Mouse (Mus musculus) adrenal gland, adult 8-10 months (tissue): ENCODE data around the gene Fabp7. TPM values are rescaled to one million over a fixed set of nuclear protein-coding genes. Genes with fewer than 3 reads are reported as not detected.

Experiments
- DNase-seq: peaks from one replicate; pipeline ENCODE4 v3.0.0; 2022
- total RNA-seq, 4 experiments: library from RNA; stranded (reverse); gene quantifications; 2 replicates each; pipeline ENCODE4 v1.2.4; 2022

The Fabp7 gene
- total RNA-seq, 4 experiments from 2014 or later, result 0.59 to 1.3 (median 0.89) TPM

DNA sequence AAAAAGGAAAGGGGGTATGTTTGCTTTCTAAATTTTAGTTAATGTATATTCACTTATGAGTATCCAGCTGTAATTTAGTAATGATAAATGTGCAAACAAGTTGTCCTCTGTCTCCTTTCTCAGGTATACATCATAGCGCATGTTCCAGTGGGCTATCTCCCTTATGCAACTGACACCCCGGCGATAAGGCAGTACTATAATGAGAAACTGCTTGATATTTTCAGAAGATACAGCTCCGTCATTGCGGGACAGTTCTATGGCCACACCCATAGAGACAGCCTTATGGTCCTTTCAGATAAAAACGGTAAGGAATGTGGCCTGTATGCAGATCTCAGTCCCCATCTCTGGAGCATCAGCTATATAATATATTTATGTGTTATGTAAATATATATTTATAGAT lies 23.1 kb downstream of the Fabp7 start:
- DNase-seq, result no peak

GRCm38 (mm10) chr10:57812161-57812856 lies 27.6 kb downstream of the Fabp7 start:
- DNase-seq, result no peak

DNA sequence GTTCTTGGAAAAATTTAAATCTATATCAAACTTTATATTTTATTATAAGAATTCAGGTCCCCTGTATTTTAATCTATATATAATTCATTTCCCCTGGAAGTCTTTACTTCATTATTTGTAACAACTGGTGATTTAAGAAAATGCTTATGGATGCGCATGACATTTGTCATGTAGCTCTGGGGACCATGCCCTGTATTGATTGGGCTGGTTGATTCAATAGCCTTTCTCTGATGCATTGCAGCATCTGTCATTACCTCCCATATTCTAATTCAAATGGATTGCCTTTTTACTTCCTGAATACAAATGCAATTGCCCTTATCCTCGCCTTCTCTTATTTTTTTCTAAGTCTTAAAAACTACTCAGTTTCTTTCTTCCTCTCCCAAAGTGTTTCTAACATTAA lies 29.6 kb downstream of the Fabp7 start:
- DNase-seq, result no peak

DNA sequence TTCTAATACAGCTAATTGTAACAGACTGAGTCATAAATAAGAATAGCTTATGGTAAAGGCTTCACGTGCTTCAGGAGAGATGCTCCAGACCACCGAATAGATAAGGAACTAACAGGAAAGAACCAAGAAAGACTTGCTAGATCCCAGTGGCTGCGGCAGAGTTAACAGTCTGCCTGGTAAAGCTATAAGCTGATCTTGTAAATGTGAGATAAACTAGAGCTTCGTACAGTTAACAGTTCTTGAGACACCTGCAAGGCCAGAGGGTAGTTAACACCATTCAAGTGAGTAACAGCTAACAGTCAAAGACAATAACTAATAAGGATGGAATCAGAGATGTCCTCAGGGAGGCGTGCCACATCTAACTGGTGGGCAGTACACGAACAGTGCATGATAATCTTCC lies 31.2 kb downstream of the Fabp7 start:
- DNase-seq, result no peak

DNA sequence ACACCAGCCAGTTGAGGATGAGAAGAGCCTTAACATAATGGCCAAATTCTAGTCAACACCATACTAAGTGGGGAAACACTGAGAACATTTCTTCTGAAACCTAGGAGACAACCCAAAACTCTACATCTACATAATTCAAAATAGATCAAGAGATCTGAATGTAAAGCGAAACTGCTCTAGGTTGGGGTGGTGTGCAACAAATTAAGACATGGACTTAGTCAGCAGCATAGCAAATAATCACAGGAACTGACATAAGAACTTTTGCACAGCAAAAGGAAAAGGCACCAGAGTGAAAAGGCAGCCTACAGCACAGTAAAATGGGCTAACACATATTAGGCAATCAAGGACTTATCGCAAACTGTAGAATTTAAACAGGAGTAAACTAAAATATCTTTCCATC lies 34.5 kb downstream of the Fabp7 start:
- no peak for DNase-seq

GRCm38 (mm10) chr10:57822473-57822872 lies 37.8 kb downstream of the Fabp7 start:
- DNase-seq, result no peak

DNA sequence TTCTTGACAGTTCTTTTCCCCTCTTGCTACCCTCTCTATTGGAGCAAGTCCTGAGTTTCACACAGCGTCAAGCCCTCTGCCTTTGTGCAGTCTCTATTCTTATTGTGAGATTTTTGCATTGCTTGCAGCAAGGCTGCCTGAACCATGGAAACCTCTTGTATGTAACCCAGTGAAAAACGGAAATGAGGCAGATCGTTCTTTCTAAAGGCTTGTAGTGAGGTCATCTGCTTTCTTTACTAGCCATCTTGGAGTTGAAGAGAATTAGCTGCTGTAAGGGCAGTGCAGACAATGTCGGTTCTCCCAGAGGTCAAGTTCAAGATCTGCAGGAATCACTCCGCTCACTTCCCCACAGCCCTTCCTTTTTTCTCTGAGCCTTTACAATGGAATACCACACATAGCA lies 44.0 kb downstream of the Fabp7 start:
- DNase-seq, result no peak

DNA sequence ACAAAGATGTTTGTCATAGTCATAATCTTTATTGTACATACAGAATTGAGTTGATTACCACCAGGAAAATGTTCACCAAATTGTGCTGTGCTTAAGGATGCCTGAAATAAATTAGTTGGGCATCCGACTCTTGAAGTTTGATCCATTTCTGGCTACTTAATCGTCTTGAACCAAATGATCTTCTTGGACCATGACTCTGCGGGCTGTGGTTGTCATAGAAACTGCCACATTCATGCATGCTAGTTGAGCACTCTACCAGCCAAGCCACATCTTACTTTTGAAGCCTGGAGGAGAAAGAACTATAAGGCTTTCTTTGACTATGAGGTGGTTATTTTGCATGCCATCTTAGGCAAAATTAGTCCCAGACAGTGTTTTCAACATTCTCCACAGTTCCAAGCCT lies 44.9 kb downstream of the Fabp7 start:
- no peak for DNase-seq

DNA sequence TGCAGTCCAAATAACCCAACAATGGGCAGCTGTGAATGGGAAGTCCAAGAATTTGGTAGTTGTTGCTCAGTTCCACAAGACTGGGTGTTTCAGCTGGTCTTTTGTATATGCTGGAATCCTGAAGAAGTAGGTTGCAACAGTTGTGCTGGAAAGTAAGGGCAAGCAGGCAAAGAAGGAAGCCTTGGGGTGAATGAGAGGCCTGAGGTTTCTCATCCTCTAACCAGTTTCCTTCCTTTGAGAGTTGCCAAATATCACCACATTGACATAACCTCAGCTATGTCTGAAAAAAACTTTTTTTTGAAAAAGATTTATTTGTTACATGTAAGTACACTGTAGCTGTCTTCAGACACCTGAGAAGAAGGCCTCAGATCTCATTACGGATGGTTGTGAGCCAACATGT lies 50.4 kb downstream of the Fabp7 start:
- no peak for DNase-seq

GRCm38 (mm10) chr10:57835982-57836381 lies 51.3 kb downstream of the Fabp7 start:
- DNase-seq, result no peak

Other genes starting within 250 kb of the Fabp7 start
- gene Pkib, start 152.9 kb upstream of the Fabp7 start, total RNA-seq, result 1 to 10 TPM; 1.9 to 3.9 (median 2.2) TPM
- 10 to 100 TPM; 25.4 to 45.3 (median 33.2) TPM for gene Smpdl3a, start 9.5 kb downstream of the Fabp7 start, total RNA-seq